Mouse (Mus musculus) naive thymus-derived CD4-positive, alpha-beta T cell, adult 2 months (primary cell): ENCODE measurements around the gene B3gnt9.

Experiments
- DNase-seq: peaks from one replicate; pipeline ENCODE4 v3.0.0-alpha.2; 2011; ENCODE audit warnings: low read depth

Gene B3gnt9

DNA sequence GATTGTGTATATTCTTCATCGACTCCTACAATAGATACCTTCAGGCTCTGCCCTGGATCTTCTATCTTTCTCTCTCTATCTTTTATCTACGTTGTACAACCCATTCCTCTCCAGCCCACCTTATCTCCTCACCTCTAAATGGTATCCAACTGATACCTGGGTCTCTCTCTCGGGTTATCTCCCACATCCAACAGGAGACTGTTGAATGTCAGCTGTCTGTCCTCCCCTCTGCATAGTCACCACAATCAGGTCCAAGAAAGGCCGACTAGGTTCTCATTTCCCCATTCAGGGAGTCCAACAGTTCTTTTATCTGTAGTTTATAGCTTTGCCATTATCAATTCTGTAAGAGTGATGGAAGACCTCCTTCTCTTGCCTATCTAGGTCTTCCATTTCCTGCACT lies 27.3 kb upstream of the B3gnt9 start:
- no peak for DNase-seq

DNA sequence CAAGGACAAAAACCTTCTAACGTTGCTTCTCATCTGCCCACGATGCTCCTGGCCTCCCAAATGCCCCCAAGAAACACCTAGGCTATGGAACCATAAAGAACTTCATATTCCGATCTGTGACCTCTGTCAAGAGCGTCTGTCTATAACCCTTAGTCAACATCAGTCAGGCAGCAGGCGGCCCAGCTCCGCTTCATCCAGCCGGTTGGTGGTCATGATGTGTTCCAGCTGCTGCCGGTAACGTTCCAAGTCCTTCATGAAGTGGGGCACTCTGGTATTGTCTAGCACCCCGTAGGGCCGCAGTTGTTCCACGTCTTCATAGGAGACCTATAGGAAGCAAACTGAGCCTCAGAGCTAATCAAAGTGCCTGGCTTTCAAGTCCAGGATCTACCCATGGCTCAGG lies 26.9 kb upstream of the B3gnt9 start:
- no peak for DNase-seq

DNA sequence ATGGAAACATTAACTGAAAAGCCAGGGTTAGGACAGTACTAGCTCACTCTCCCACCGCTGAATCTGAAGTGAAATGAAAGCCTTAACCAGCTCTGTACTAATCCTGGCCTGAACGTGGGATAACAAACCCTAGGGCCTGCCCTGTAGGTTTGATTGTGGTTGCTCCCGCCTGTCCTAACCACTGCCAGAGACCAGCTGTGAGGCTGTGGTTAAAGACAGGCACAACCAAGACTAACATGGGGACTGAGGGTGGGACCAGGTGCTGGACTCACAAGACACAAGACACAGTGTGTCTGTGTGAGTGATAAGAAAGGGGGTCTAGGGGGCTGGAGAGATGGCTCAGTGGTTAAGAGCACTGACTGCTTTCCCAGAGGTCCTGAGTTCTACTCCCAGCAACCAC lies 25.6 kb upstream of the B3gnt9 start:
- no peak for DNase-seq

DNA sequence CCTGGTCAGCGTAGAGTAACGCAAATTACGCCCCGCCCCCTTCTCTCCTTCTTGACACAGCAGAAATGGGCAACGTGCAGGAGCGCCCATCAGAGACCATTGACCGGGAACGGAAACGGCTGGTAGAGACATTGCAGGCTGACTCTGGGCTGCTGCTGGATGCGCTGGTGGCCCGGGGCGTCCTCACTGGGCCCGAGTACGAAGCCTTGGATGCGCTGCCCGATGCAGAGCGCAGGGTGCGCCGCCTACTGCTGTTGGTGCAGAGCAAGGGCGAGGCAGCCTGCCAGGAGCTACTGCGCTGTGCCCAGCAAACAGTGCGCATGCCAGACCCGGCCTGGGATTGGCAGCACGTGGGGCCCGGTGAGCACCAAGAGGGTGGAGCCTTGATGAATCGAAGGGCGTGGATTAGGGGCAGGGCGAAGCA lies 24.0 kb upstream of the B3gnt9 start:
- DNase-seq: peak; percentile 67

DNA sequence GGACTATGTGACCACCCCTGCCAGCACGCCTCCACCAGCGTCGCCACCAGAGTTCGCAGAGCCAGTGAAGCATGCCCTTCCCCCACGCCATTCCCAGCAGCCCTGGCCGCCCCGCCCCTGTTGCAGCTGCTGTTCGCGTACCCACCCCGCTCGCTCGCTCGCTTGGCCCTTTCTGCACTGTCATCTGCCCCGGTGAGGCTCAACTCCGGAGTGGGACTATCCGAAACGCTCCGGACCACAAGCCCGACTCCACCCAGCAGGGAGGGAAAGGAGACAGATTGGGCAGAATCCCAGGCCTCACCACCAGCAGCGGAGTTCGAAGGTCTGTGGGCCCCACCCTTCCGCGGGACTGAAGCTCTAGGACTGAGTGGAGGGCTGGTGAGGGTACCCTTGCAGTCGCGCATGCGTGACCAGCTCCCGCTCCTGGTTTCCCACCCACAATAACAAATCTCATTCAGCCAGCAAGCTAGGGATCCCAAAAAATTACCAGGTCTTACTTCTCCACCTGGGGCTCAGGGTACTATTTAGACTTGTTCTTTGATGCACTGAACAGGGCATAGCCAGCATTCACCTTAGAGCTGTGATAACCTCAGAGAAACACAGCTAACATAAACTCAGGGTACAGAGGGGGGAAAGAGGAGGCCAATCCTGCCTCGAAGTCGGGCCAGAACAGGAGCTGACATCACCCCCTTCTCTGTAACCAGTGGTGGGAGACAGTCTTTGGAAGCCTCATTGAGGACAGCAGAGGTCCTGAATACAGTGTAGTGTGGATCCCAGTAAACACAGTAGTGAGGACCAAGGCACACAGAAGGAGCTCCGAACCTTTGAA lies 21.6 kb upstream of the B3gnt9 start:
- DNase-seq: no peak

DNA sequence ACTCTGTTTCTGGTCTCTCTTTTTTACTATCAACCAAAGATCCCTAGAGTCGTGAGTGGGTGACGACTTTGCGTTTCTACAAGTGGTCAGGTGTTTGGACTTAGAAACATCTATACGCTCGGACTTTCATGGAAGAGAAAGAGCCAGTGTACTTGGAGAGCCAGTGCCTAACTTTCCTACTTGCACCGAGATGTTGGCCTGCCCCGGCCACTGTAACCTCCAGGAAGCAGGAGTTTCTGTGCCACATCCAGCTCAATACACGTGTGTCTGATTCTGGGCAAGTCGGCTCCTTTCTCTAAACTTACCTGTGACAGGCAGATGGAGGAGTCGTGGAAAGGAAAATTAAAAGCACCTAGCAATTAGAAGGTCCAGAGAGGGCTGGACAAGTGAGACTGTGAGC lies 20.9 kb upstream of the B3gnt9 start, which contains the start of gene Nol3:
Nol3 (plus strand) TSS at position 301 of the 400 bp plus-strand sequence.
- DNase-seq: no peak

DNA sequence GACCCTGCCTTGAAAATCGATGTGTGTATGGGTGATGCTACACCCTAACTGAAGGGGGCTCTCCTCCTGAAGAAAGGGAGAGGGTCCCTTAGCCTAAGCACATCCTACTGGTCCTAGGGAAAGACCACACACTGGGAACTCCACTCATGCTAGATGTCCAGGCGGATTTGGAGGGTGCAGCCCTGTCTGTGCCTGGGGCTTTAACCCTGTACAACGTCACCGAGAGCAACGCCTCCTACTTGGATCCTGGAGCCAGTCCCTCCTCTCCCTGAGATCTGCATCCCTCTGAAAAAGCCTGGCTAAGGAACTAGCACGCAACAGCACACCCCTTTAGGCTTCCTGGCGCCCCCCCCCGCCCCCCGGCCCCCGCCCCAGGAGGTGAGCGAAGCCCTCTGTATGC lies 20.4 kb upstream of the B3gnt9 start:
- DNase-seq: no peak

DNA sequence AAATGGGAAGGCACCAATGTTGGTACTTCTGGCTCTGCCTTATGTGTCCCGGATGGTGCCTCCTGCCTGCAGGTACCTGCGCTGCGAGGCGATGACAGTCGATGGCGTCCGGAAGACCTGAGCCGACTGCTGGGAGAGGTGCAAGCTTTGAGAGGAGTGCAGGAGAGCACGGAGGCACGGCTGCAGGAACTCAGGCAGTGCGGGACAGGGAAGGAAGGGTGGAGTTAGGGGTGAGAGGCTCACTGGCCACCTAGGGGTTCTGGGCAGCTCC lies 15.9 kb upstream of the B3gnt9 start:
- peak; percentile 42 for DNase-seq

DNA sequence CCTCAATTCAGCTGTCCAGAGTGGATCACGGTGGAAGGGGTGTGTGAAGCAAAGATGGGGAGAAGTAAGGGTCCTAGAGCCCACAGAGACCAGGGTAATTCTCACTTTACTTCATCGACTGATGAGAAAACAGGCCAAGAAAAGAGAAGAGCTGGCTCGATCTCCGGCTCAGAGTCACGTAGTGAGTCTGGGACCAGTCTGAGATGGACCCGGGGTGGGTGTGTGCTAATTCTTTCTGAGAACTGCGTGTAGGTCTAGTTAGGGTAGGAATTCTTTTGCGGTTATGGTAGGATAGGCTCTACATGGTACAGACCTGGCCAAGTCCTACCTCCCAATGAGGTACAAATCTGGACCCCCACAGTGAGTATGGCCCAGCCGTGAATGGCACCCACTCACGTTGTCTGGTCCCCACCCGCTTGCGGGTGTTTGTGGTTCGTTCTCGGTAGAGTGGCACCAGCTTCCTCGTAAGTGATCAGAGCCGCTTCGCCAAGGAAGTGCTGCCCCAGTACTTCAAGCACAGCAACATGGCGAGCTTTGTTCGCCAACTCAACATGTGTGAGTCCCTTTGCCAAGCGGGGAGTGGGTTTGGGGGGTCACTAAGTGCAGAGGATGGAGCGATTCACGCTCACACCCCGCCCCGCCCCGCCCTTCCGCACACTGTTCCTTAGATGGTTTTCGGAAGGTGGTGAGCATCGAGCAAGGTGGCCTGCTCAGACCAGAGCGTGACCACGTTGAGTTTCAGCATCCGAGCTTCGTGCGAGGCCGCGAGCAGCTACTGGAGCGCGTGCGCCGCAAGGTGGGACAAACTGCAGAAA lies 15.4 kb upstream of the B3gnt9 start:
- DNase-seq: peak; percentile 49

DNA sequence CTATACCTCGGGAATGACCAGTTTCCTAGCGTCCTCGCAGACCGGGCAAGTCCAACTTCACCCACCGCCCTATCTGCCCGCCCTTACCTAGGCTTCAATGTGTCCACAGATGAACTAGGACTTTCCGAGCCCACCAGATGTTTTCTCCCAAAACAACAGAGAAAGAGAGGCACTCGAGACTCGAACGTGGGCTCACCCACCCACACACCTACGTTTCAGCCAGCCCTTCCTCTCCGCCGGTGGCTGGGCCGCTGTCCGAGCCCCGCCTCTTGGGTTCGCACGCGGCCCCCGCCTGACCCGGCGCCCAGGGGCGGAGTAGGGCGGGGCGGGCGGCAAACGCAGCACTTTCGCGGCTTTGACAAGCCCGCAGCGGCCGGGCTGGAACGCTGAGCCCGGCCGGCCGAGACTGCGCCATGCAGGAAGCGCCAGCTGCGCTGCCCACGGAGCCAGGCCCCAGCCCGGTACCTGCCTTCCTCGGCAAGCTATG lies 14.6 kb upstream of the B3gnt9 start, which contains the start of gene Hsf4:
Hsf4 (plus strand) TSS at position 341 of the 487 bp plus-strand sequence.
- no peak for DNase-seq

DNA sequence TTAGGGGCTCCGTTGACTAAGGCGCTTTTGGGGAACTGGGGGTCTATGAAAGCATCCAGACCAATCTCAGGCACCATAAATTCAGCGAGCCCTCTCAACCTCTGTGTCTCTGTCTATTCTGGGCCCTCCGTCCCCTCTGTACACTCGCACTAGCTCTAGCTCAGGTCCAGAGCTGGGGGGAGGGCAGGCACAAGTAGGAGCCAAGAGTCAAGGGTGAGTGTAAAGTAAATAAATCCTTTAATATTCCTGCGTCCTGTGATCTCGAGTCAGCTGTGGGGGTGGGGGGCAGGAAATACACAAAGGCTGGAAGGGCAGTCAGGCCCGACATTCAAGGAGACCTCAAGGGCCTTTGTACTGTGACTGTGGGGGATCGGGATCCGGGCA lies 14.1 kb upstream of the B3gnt9 start:
- DNase-seq: no peak

DNA sequence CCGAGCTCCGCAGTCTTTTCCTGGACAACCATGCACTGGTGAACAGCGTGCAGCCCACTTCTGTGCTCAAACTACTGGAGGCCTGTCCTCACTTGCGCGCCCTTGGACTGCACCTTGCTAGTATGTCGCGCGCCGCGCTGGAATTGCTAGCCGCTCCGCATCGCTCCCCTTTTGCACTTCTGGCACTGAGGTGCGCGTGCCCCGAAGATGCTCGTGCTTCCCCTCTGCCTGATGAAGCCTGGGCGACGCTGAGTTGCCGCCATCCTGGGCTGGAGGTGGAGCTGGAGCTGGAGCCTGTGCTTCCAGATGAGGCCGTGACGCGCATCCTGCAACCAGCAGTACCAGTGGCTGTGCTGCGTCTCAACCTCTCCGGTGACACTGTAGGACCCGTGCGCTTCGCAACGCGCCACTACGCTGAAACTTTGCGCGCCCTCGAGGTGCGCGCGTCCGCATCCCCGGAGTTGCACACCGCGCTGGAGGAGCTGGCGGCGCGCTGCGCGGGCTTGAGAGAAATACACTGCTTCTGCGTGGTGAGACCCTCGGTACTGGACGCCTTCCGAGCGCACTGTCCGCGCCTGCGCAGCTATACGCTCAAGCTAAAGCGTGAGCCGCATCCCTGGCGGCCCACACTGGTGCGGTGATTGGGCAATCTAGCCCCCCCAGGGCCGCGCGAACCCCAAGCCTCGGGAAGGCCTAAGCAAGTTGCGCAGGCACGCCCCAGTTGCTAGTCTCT lies 13.6 kb upstream of the B3gnt9 start:
- no peak for DNase-seq

DNA sequence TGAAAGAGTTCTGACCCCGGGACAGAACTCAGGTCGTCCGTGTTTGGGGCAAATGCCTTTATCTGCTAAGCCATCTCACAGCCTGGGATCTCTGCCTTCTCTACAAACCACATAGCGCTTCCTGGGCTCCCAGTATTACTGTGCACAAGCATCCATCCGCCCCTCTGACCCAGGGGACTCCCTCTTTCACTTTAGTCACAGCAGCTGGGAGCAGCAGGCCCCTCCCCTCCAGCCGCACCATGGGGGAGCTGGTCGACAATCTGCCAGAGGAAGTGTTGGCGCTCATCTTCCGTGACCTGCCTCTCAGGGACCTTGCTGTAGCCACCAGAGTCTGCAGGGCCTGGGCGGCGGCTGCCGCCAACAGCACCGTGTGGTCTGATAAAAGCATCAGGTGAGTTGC lies 11.8 kb upstream of the B3gnt9 start:
- peak; percentile 43 for DNase-seq

DNA sequence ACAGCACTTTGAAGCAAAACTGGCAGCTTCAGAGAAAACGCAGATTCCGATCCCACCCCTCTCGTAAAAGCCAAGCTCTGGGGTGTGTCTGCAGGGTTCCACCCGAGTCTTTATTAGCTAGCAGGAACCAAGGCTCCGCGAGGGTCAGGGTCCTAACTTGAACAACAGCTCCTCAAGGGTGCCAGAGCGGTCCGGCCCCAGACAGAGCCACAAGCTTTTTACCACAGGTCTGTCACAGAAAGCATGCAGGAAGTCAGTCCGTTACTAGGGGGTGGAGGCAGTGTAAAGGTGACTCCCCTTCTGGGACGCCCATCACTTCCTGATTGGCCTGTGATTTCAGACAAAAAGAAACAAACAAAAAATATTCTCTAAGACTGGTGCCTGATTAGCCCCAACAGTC lies 10.2 kb upstream of the B3gnt9 start:
- DNase-seq: peak; percentile 78

DNA sequence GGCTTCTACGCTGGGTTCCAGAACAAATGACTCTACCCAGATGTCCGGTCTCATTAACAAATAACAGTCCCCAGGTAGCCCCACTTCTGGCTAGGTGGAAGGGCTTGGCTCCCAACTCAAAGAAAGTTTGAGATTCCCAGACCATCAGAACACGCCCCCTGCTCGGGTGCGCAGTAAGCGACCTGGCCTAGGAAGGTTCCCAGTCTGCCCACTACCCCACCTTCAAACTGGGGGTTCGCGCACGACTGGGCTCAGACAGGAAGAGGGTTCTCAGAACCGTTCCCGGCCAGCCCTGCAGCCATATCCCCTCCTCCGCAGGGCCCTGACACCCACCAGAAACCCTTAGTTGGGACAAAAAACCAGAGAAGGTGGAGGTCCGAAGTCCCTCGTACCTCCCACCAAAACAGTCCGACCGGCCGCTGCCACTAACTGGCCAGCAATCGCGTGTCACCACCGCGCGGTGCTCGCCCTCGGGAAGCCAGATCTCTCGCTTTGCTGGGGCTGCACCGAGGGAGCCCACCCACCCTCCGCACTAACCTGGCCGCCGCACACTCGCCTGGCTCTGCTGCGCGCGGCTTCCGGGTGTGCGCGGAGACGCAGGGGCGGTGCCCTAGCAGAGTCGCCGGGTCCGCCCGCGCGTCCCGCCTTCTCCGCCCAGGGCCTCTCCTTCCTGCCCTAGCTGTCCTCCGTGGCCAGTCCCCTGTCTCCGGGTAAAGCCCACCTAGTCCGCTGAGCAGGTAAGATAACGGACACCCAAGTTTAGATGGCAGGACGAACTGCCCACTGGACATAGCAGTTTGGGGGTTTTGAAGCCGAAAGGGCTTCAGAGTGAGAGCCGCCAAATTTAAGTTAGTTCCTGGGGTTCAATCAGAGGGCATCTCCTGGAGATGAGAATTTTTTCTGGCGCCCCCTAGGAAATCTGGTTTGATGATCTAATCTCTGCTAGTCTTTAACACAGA lies 9.3 kb upstream of the B3gnt9 start, which contains the start of the genes Tradd and Fbxl8:
Tradd (minus strand) TSS at position 586 of the 959 bp plus-strand sequence.
Fbxl8 (plus strand) TSS at position 625 of the 959 bp plus-strand sequence.
- DNase-seq: peak; percentile 75

DNA sequence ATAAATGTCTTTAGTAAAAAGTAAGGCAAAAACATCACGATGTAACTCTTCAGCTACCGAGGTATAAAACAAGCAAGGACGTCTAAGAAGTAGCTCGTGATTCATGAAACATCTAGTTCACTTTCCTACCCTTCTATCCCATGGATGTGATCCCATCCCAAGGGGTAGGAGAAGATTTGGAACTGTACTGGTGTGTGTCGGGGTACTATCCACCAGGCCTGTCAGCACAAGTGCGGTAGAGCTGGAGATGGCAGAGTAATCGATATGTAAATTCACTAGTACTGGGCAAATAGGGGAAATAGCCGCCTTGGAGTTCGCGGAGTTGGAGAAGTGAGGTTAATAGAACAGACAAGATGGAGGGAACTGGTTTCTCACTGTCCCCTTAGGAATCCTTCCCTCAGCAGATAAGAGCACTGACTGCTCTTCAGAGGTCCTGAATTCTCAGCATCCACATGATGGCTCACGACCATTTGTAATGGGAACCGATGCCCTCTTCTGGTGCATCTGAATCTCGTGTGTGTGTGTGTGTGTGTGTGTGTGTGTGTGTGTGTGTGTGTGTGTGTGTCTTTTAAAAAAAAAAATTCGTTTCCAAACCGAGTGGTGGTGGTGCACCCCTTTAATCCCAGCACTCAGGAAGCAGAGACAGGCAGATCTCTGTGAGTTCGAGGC lies 8.4 kb upstream of the B3gnt9 start:
- no peak for DNase-seq

DNA sequence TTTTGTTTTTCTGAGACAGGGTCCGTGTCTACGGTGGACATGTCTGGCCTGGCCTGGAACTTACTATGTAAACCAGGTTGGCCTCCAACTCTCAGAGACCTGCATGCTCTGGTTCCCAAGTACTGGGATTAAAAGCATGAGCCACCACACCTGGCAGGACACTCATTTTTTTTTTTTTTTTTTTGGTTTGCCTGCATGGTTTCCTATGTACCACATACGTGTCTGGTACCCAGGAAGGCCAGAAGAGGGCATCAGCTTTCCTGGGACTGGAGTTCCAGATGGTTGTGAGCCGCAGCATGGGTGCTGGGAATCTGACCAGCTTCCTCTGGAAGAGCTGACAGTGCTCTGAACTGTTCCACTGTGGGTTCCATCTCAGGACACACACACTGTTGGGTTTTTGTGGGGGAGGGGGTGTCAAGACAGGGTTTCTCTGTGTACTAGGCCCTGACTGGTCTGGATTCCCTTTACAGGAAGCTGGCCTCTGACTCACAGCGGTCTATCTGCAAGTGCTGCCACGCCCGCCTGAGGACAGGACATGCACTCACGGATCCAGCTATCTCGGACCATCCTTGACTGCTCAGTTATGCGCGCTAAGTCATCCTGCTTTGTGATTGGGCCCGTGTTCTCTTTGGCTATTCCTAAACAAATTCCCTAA lies 6.5 kb upstream of the B3gnt9 start:
- no peak for DNase-seq

DNA sequence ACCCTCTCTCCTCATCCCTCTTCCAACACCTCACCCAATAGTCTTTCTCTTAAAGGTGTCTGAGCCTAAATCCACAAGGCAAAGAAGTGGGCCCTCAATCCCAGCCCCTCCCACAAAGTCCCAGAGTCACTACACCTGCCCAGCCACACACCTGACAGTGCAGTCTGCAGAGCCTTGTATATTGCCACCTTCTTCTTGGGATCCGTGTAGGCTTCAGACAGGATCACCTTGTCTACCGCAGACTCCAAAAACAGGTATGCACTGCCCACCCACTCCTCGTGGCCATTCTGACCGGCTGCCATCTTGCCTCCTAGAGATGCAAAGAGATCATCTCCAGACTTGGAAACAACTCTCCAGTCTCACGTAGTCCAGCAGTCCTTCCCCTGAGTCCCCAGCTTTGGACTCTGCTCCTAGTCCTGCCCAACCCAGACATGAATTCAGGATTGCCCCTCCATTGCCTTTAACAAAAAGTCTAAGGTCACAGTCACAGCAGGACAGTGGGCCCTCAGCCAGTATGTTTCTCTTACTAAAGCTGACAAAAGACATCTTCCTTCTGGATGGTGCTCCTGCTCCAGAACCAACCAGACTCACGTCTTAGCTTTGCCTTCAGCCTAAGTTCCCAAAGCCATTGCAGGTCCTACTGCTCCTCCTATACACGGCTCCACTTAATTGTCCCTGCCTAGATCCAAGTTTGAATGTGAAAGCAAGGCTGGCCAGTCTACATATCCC lies 5.6 kb upstream of the B3gnt9 start:
- DNase-seq: no peak

DNA sequence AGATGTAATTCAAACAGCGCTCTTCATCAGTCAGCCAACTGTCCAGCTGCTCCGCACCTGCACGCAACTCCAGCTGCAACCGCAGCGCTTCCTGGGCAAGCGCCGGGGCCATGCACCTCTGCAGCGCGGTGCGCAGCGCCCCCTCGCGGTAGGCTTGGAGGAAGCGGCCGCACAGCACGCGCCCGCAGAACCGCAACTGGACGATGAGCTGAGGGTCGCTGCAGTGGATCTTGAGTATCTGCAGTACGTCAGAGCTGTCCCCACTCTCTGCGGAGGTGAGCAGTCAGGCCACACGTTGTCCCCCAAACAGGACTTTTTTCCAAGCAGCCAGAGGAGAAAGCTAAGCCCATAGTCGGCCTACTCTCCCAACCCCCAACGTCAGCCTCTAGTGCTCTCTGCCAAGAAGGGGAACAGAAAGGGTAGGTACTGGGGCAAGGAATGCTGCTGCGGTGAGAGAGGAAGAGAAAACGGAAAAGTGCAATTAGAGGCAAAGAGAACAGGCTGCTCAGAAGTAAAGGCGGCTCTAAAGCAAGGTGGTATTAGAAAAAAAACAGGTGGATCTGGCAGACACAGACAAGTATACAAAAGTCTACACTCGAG lies 4.9 kb upstream of the B3gnt9 start:
- DNase-seq: peak; percentile 82
